Mouse (Mus musculus): Measurements from ENCODE around the gene Notch2.
"Not testable (repeated sequence)": the region's sequence is repeated elsewhere in the genome, so short reads cannot be mapped to it uniquely, and the experiment has no call there.

The Notch2 gene

GRCm38 (mm10) chr3:98032944-98033343 lies 19.6 kb downstream of the Notch2 start:
- no peak for DNase-seq

GRCm38 (mm10) chr3:98034622-98035593 lies 21.6 kb downstream of the Notch2 start:
- no peak for DNase-seq

- DNase-seq = peak; percentile 45
Observed at GRCm38 (mm10) chr3:98036161-98036560, 22.8 kb downstream of the Notch2 start.

- no peak for DNase-seq
Observed at GRCm38 (mm10) chr3:98037151-98037550, 23.8 kb downstream of the Notch2 start.

- DNase-seq = no peak
Observed at GRCm38 (mm10) chr3:98038658-98039057, 25.3 kb downstream of the Notch2 start.

- DNase-seq = no peak
Observed at GRCm38 (mm10) chr3:98039223-98039622, 25.9 kb downstream of the Notch2 start.

GRCm38 (mm10) chr3:98039666-98040456 lies 26.5 kb downstream of the Notch2 start:
- no peak for DNase-seq

- DNase-seq = no peak
Observed at GRCm38 (mm10) chr3:98040836-98041235, 27.5 kb downstream of the Notch2 start.

GRCm38 (mm10) chr3:98042301-98042700 lies 29.0 kb downstream of the Notch2 start:
- no peak for DNase-seq

GRCm38 (mm10) chr3:98042955-98043456 lies 29.7 kb downstream of the Notch2 start:
- no peak for DNase-seq

GRCm38 (mm10) chr3:98043669-98044068 lies 30.3 kb downstream of the Notch2 start:
- DNase-seq = no peak

- DNase-seq = no peak
Observed at GRCm38 (mm10) chr3:98044768-98045368, 31.5 kb downstream of the Notch2 start.

GRCm38 (mm10) chr3:98045465-98046148 lies 32.3 kb downstream of the Notch2 start:
- no peak for DNase-seq

GRCm38 (mm10) chr3:98046305-98046704 lies 33.0 kb downstream of the Notch2 start:
- DNase-seq = no peak

GRCm38 (mm10) chr3:98049671-98050070 lies 36.3 kb downstream of the Notch2 start:
- no peak for DNase-seq

- not testable (repeated sequence) for DNase-seq
Observed at GRCm38 (mm10) chr3:98050086-98050485, 36.8 kb downstream of the Notch2 start.

GRCm38 (mm10) chr3:98050492-98051406 lies 37.4 kb downstream of the Notch2 start:
- no peak for DNase-seq

GRCm38 (mm10) chr3:98051407-98051968 lies 38.2 kb downstream of the Notch2 start:
- DNase-seq = no peak

- DNase-seq = no peak
Observed at GRCm38 (mm10) chr3:98052507-98053430, 39.4 kb downstream of the Notch2 start.

- DNase-seq = no peak
Observed at GRCm38 (mm10) chr3:98053817-98054216, 40.5 kb downstream of the Notch2 start.
